Mouse (Mus musculus): ENCODE measurements around the gene Klf14.

DNA sequence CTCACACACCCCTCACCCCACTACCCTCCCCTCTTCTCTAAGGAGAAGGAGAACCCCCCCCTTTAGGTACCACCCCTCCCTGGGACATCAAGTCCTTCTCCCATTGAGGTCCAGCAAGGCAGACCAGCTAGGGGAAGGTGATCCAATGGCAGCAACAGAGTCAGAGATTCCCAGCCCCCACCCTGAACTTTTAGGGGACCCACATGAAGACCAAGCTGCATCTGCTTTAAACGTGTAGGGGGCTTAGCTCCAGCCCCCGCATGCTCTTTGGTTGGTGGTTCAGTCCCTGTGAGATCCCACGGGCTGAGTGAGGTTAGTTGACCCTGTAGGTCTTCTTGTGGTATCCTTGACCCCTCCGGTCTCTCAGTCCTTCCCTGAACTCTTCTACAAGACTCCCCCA lies 24.1 kb upstream of the Klf14 start:
- TF ChIP-seq MAX (IDR thresholded peaks at IDR 0.05; ENCODE audit: low read depth) (no peak), REST (IDR thresholded peaks at IDR 0.05; ENCODE audit: insufficient read depth, insufficient read length) (no peak), POLR2A (IDR thresholded peaks at IDR 0.05; ENCODE audit: insufficient read length, low read depth) (no peak), MYOD1 (IDR thresholded peaks at IDR 0.05; ENCODE audit: control insufficient read depth in 1 of 3, insufficient read length in 2 of 3, low read depth in 2 of 3) (no peak), E2F4 (IDR thresholded peaks at IDR 0.05; ENCODE audit: insufficient read depth) (no peak), POLR2AphosphoS2 (IDR thresholded peaks at IDR 0.05; ENCODE audit: insufficient read length, low read depth) (no peak), CEBPB (IDR thresholded peaks at IDR 0.05; ENCODE audit: insufficient read depth, poor library complexity, severe bottlenecking) (no peak)

Data from myocyte (in vitro differentiated cells).